Mouse (Mus musculus) left cerebral cortex, adult 2 months (tissue): ENCODE data around the gene Gapdh. TPM values are rescaled to one million over a fixed set of nuclear protein-coding genes. Genes with fewer than 3 reads are reported as not detected.

ENCODE experiments used
- DNase-seq, 2 experiments: peaks; one replicate each; pipeline ENCODE4 v3.0.0; 2021 to 2022; ENCODE audit warnings: low spot score in 2 of 2, mixed read lengths in 1 of 2; ENCODE audit errors: extremely low spot score in 1 of 2
- H3K27ac ChIP-seq: fragments of 200-600 bp; 2 replicates; pipeline ENCODE4 v1.8.1; 2022
- H3K4me3 ChIP-seq: fragments of 200-600 bp; 2 replicates; pipeline ENCODE4 v1.8.1; 2022
- CTCF ChIP-seq: fragments of 200-600 bp; IDR thresholded peaks from 2 replicates; pipeline ENCODE4 v1.8.1; 2022; ENCODE audit warnings: antibody characterized with exemption, mild to moderate bottlenecking, moderate library complexity
- intact Hi-C: fragments of 180-260 bp; cut with DNase I; formaldehyde crosslinking; loops from one replicate; pipeline ENCODE4 v1.15.1; 2025
- microRNA-seq, 2 experiments: library from miRNA; unstranded; fragments of <30 nt; microRNA quantifications; one replicate each; pipeline ENCODE4 v1.2.0; 2021
- total RNA-seq, 2 experiments: library from RNA; stranded (reverse); gene quantifications; 2 replicates each; pipeline ENCODE4 v1.2.3; 2021

The Gapdh gene
- total RNA-seq, 2 experiments from 2014 or later, result 2,312 to 2,314 TPM

DNA sequence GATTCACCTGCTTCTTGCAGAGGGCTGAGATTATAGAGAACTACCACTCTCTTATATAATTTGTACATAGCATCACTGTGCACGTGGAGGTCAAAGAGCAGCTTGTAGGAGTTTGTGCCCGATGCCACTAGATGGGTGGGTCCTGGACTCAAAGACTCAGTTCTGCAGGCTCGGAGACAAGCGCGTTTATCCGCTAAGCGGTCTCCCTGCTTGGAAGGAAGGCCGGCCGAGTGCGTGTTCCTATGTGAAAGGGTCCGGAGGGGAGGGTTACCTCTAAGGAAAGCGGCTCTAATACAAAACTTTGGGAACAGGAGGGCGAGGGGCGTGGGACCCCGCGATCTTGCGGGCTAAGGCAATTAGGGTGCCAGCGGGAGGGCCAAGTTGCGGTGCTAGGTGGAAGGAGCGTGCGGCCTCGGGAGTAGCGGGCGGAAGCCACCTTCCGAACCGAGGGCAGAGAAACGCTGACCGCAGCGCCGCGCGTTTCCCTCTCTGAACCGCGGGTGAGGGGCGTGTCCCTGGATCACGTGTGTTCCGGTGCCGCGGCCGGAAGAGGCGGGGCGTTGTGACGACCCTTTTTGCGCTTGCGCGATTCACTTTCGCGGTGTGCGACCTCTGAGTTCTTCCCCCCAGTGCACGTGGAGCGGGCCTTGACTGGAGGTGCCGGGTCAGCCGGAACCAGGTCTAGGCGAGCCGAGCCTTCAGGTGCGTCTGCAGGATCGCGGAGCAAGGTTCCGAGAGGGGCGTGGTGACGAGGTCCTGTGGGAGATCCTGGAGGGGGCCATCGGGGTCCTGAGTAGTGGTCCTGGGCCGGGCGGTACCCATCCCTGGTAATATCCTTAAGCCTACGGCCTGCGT, 34.7 kb downstream of the Gapdh start, which contains the start of gene Nop2:
TSS of gene Nop2 (plus strand) at position 608 of the 855 bp plus-strand sequence.
- intact Hi-C loops, result loop anchor here (2.0 kb wide), 1 partner anchor 19 kb away; no protein-coding TSS in a partner anchor
- TF ChIP-seq CTCF, result no peak
- Histone ChIP-seq H3K27ac (peak within 1 kb of the TSS; percentile 86), H3K4me3 (peak within 1 kb of the TSS; percentile 67)
- peak; percentile 80 to 81 for DNase-seq

DNA sequence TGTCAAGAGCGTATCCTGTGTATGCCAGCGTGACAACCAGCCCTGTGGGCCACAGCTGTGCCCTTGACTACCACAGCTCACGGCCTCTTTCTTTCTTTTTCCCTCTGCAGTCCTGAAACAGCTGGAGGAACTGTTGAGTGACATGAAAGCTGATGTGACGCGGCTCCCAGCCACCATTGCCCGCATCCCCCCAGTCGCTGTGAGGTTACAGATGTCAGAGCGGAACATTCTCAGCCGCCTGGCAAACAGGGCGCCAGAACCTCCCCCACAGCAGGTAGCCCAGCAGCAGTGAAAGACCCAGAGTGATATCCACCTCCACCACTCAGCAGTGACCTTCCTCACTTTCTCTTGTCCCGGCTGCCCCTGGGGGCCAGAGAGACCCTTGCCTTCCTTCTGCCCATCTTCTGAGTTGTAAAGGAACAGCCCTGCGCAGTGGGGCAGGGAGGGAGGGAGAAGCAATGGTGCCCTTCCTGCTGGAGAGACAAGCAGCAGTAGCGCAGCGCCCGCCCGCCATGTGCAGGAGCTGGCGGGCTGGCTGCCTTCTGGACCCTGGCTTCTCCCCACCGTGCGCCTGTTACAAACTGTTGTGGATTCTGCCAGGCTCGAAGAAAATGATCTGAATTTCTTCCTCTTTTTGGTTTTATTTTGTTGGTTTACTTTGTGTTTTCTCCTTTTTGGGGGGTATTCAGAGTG, 36.4 kb downstream of the Gapdh start:
- H3K4me3 ChIP-seq, result no peak overlapping the region
- H3K27ac ChIP-seq, result no peak overlapping the region
- TF ChIP-seq CTCF, result no peak
- DNase-seq, result no peak
- intact Hi-C loops, result loop anchor here (2.0 kb wide), 1 partner anchor 17 kb away; no protein-coding TSS in a partner anchor

DNA sequence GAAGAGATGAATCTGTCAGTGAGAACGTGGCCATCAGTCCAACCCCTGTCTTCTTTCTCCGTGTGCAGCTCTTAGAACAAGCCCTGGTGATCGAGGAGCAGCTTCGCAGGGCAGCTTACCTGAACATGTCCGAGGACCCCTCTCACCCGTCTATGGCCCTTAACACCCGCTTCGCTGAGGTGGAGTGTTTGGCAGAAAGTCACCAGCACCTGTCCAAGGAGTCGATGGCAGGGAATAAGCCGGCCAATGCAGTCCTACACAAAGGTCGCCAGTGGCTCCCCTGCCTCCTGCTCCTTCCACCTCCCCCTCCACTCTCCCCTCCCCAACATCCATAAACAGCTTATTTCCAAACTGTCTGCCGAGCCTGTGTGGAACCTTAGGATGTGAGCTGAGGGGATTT, 37.5 kb downstream of the Gapdh start:
- no peak for DNase-seq
- Histone ChIP-seq H3K4me3 (no peak overlapping the region), H3K27ac (no peak overlapping the region)
- intact Hi-C loops, result no loop called here
- no peak for TF ChIP-seq CTCF

- no peak for DNase-seq
- intact Hi-C loops, result no loop called here
- Histone ChIP-seq H3K27ac (no peak overlapping the region), H3K4me3 (no peak overlapping the region)
- no peak for TF ChIP-seq CTCF
These were observed 46.9 kb downstream of the Gapdh start for GRCm38 (mm10) chr6:125119387-125119786.

DNA sequence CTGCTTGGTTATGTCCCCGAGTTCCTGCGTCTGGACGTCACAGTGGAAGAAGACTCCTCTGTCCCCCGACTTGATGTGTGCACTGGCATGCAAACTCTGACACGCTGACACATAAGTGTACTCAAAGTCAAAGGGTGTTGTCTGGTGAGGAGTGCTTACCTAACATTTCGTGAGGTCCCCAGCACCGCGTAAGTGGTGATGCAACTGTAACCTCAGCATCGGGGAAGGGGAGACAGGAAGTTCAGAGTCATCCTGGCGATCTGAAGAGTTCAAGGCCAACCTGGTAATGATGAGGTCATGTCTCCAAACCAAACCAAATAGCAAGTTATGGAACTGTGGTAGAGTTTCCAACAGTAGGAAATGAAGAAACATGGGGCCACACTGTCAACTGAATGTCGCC, 53.7 kb downstream of the Gapdh start:
- Histone ChIP-seq H3K4me3 (no peak overlapping the region), H3K27ac (no peak overlapping the region)
- no peak for DNase-seq
- intact Hi-C loops, result loop anchor here (2.0 kb wide), 1 partner anchor 18 kb away; the partner anchor contains the start of gene Nop2
- TF ChIP-seq CTCF, result no peak

Small RNA genes lying within 50 kb of the gene (microRNA-seq; reads per million reads assigned to microRNA genes)
- 0.24 to 1.5 reads per million in 2 experiments for gene Mir3098

Other genes with a start within 250 kb of the Gapdh start
- gene Ptms, start 246.4 kb downstream of the Gapdh start, total RNA-seq, result 100 to 1,000 TPM; 845 to 926 TPM
- gene Mlf2, start 235.1 kb downstream of the Gapdh start, total RNA-seq, result 100 to 1,000 TPM; 617 to 624 TPM
- 100 to 1,000 TPM; 148 to 156 TPM for gene Cops7a, start 200.9 kb downstream of the Gapdh start, total RNA-seq
- gene Pianp, start 169.8 kb downstream of the Gapdh start, total RNA-seq, result 100 to 1,000 TPM; 176 to 191 TPM
- gene Zfp384, start 157.3 kb downstream of the Gapdh start, total RNA-seq, result 10 to 100 TPM; 48.2 to 50.6 TPM
- 10 to 100 TPM; 49.5 to 56.6 TPM for gene Ing4, start 126.7 kb downstream of the Gapdh start, total RNA-seq
- 10 to 100 TPM; 12.2 to 18.4 TPM for gene Acrbp, start 116.8 kb downstream of the Gapdh start, total RNA-seq
- under 1 TPM; 0.50 to 0.68 TPM for gene Lpar5, start 98.5 kb downstream of the Gapdh start, total RNA-seq
- 100 to 1,000 TPM; 166 to 171 TPM for gene Chd4, start 70.5 kb downstream of the Gapdh start, total RNA-seq
- gene Nop2, start 34.6 kb downstream of the Gapdh start, total RNA-seq, result 10 to 100 TPM; 28.1 to 32.1 TPM
- 10 to 100 TPM; 64.6 to 67.1 TPM for gene Iffo1, start 21.2 kb downstream of the Gapdh start, total RNA-seq
- 10 to 100 TPM; 22.6 to 23.4 TPM for gene Ncapd2, start 25.2 kb upstream of the Gapdh start, total RNA-seq
- 10 to 100 TPM; 69.1 to 74.5 TPM for gene Mrpl51, start 25.3 kb upstream of the Gapdh start, total RNA-seq
- gene Vamp1, start 49.1 kb upstream of the Gapdh start, total RNA-seq, result 100 to 1,000 TPM; 125 to 128 TPM
- gene Tapbpl, start 65.4 kb upstream of the Gapdh start, total RNA-seq, result 1 to 10 TPM; 5.0 to 6.0 TPM
- gene Cd27, start 70.5 kb upstream of the Gapdh start, total RNA-seq, result not detected
- gene Tuba3a, start 119.6 kb upstream of the Gapdh start, total RNA-seq, result not detected
- gene Ltbr, start 147.4 kb upstream of the Gapdh start, total RNA-seq, result 1 to 10 TPM; 7.9 to 9.1 TPM
- gene Scnn1a, start 154.2 kb upstream of the Gapdh start, total RNA-seq, result 1 to 10 TPM; 2.5 to 2.7 TPM
- gene Tnfrsf1a, start 182.9 kb upstream of the Gapdh start, total RNA-seq, result 10 to 100 TPM; 10.8 to 11.1 TPM
- gene Plekhg6, start 214.3 kb upstream of the Gapdh start, total RNA-seq, result under 1 TPM; 0.30 to 0.34 TPM